Comparison of ENCODE assay signal across 13 mouse cellular contexts in the genomic region with DNA sequence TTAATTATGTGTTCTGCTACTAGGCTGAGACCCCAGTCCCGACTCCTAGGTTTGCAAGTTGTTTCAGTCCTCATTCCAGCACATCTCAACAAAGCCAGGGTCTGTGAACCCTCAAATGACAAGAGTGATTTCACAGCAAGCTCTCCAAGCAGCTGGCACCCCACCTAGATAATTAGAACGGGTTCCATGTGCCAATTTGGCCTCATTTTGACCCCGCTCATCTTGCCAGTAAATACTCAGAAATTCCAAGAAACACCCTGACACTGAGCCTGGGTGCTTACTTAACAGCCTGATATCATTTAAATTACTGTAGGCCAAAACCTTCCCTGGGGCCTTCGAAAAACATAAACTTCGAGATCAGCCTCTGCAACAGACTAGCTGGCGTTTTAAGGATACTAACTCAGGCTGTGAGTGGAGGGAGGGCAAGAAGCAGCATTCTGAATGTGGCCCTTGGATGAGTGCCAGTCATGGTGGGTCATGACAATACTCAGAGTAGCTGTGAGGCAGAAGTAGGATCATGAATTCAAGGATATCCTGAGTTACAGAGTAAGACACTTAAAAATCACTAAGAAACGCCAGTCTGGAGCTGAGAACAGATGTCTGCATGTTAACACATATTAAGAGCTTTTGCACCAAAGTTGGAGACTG. TPM values are rescaled to one million over a fixed set of nuclear protein-coding genes. Genes with fewer than 3 reads are reported as not detected.
DNase-seq lines count a peak whose midpoint lies in the region; ATAC-seq and TF ChIP-seq lines count a peak whose summit lies in the region.
"Had no signal": no experiment of that assay in that cellular context is flagged by ENCODE, and none has a peak within 500 bp of the region (broad histone marks: within the 10 kb centered on the region; RNA-seq: fewer than 3 reads in every experiment).

No protein-coding gene starts in this region.

- H3K27me3 ChIP-seq in forebrain, embryonic 15.5 days = no peaks in the 10 kb centered on the region
- H3K27me3 ChIP-seq in forebrain, embryonic 11.5 days (ENCODE audit: control insufficient read depth, insufficient read depth, low read length) = no peaks in the 10 kb centered on the region
- no peaks in the 10 kb centered on the region for H3K27me3 ChIP-seq in kidney, embryonic 14.5 days (ENCODE audit: control insufficient read depth, insufficient read depth, low read length)
- H3K27me3 ChIP-seq in hindbrain, embryonic 16.5 days (replicated peaks; ENCODE audit: control insufficient read depth, insufficient read depth, low read length) = no peaks in the 10 kb centered on the region
- H3K27me3 ChIP-seq in cerebellum, adult 2 months (ENCODE audit: control insufficient read depth, insufficient read depth, low read length) = no peaks in the 10 kb centered on the region
- H3K27me3 ChIP-seq: liver, embryonic 15.5 days had no signal

- no peak for TF ChIP-seq CTCF in cerebellum, adult 2 months (IDR thresholded peaks at IDR 0.05; ENCODE audit: borderline replicate concordance, insufficient read depth, low read depth, low read length)

- H3K9ac ChIP-seq in forebrain, embryonic 15.5 days (replicated peaks) = no peak overlapping the region
- H3K9ac ChIP-seq in forebrain, embryonic 11.5 days (ENCODE audit: low read length) = no peak overlapping the region
- H3K9ac ChIP-seq in kidney, embryonic 14.5 days (ENCODE audit: low read depth, low read length) = no peak overlapping the region
- H3K9ac ChIP-seq in hindbrain, embryonic 16.5 days (ENCODE audit: low read depth, low read length) = no peak overlapping the region
- H3K9ac ChIP-seq: liver, embryonic 15.5 days had no signal

- no peak for TF ChIP-seq POLR2A in cerebellum, adult 2 months (IDR thresholded peaks at IDR 0.05; ENCODE audit: borderline replicate concordance, insufficient read depth, low read length)

- H3K27ac ChIP-seq in forebrain, embryonic 15.5 days (replicated peaks) = peak overlapping the region; percentile 56
- no peak overlapping the region for H3K27ac ChIP-seq in forebrain, embryonic 11.5 days (ENCODE audit: low read depth, low read length)
- H3K27ac ChIP-seq in kidney, embryonic 14.5 days (ENCODE audit: low read depth, low read length) = peak overlapping the region; percentile 19; the same call in 1 of the 2 replicates
- peak overlapping the region; percentile 0; the same call in 1 of the 2 replicates for H3K27ac ChIP-seq in hindbrain, embryonic 16.5 days (ENCODE audit: low read depth, low read length)
- H3K27ac ChIP-seq in cerebellum, adult 2 months (ENCODE audit: insufficient read depth, low read length) = no peak overlapping the region
- H3K27ac ChIP-seq: liver, embryonic 15.5 days; midbrain, embryonic 10.5 days had no signal

- H3K4me3 ChIP-seq in forebrain, embryonic 15.5 days = no peak overlapping the region
- H3K4me3 ChIP-seq in forebrain, embryonic 11.5 days (ENCODE audit: low read depth, low read length) = no peak overlapping the region
- no peak overlapping the region for H3K4me3 ChIP-seq in kidney, embryonic 14.5 days (ENCODE audit: low read length)
- H3K4me3 ChIP-seq in hindbrain, embryonic 16.5 days (ENCODE audit: low read length) = no peak overlapping the region
- H3K4me3 ChIP-seq in cerebellum, adult 2 months (replicated peaks; ENCODE audit: insufficient read depth, low read depth, low read length) = no peak overlapping the region
- H3K4me3 ChIP-seq: liver, embryonic 15.5 days; midbrain, embryonic 10.5 days had no signal

- no peak for ATAC-seq in forebrain, embryonic 15.5 days (replicated peaks)
- ATAC-seq in forebrain, embryonic 11.5 days (replicated peaks; ENCODE audit: low FRiP score) = no peak
- no peak for ATAC-seq in kidney, embryonic 14.5 days (ENCODE audit: low FRiP score, low TSS enrichment)
- no peak for ATAC-seq in hindbrain, embryonic 16.5 days

- H3K4me1 ChIP-seq in forebrain, embryonic 15.5 days = peaks cover 36% of the 10 kb centered on the region
- peaks cover 11% of the 10 kb centered on the region; the same call in 1 of the 2 replicates for H3K4me1 ChIP-seq in forebrain, embryonic 11.5 days (replicated peaks; ENCODE audit: control insufficient read depth, insufficient read depth, low read length)
- peaks cover 11% of the 10 kb centered on the region; the same call in 1 of the 2 replicates for H3K4me1 ChIP-seq in kidney, embryonic 14.5 days (ENCODE audit: control insufficient read depth, insufficient read depth, low read length)
- H3K4me1 ChIP-seq in hindbrain, embryonic 16.5 days (ENCODE audit: control insufficient read depth, insufficient read depth, low read depth, low read length) = peaks cover 22% of the 10 kb centered on the region
- H3K4me1 ChIP-seq in cerebellum, adult 2 months (ENCODE audit: control insufficient read depth, insufficient read depth, low read length) = peaks cover 6% of the 10 kb centered on the region

- H3K4me2 ChIP-seq in forebrain, embryonic 15.5 days (replicated peaks) = no peak overlapping the region
- H3K4me2 ChIP-seq in forebrain, embryonic 11.5 days (ENCODE audit: low read depth, low read length, severe bottlenecking) = no peak overlapping the region
- H3K4me2 ChIP-seq in kidney, embryonic 14.5 days (replicated peaks; ENCODE audit: low read depth, low read length) = no peak overlapping the region
- no peak overlapping the region for H3K4me2 ChIP-seq in hindbrain, embryonic 16.5 days (ENCODE audit: low read length)
- H3K4me2 ChIP-seq: liver, embryonic 15.5 days had no signal

- 50% methylated on average over 7 of the region's 7 CpGs for WGBS in forebrain, embryonic 15.5 days
- WGBS in forebrain, embryonic 11.5 days = 79% methylated on average over 7 of the region's 7 CpGs
- 58% methylated on average over 7 of the region's 7 CpGs for WGBS in kidney, embryonic 14.5 days
- WGBS in hindbrain, embryonic 16.5 days = 56% methylated on average over 7 of the region's 7 CpGs
- 50% methylated on average over 7 of the region's 7 CpGs for WGBS in cerebellum, adult 2 months

- H3K36me3 ChIP-seq in forebrain, embryonic 15.5 days = peaks cover 19% of the 10 kb centered on the region
- peaks cover 3% of the 10 kb centered on the region; the same call in 1 of the 2 replicates for H3K36me3 ChIP-seq in forebrain, embryonic 11.5 days (ENCODE audit: control insufficient read depth, insufficient read depth, low read length)
- H3K36me3 ChIP-seq in kidney, embryonic 14.5 days (ENCODE audit: control insufficient read depth, insufficient read depth, low read length) = peaks cover 17% of the 10 kb centered on the region
- peaks cover 10% of the 10 kb centered on the region; the same call in 1 of the 2 replicates for H3K36me3 ChIP-seq in hindbrain, embryonic 16.5 days (ENCODE audit: control insufficient read depth, insufficient read depth, low read length)

- no peaks in the 10 kb centered on the region for H3K9me3 ChIP-seq in forebrain, embryonic 15.5 days
- no peaks in the 10 kb centered on the region for H3K9me3 ChIP-seq in forebrain, embryonic 11.5 days (ENCODE audit: control insufficient read depth, low read length)
- H3K9me3 ChIP-seq in kidney, embryonic 14.5 days (ENCODE audit: control insufficient read depth, low read length) = no peaks in the 10 kb centered on the region
- no peaks in the 10 kb centered on the region for H3K9me3 ChIP-seq in hindbrain, embryonic 16.5 days (ENCODE audit: control insufficient read depth, low read length)
- H3K9me3 ChIP-seq: liver, embryonic 15.5 days; midbrain, embryonic 10.5 days had no signal

- DNase-seq in forebrain, embryonic 11.5 days (ENCODE audit: low spot score) = no peak
- DNase-seq in kidney, adult 11 months = no peak
- peak; percentile 48 for DNase-seq in Muller cell, postnatal 12 days (ENCODE audit: inconsistent ontology term)
- no peak for DNase-seq in cerebellum, adult 2 months
- DNase-seq in layer of hippocampus, postnatal 10 days (ENCODE audit: low spot score in 2 of 2) = no peak
- DNase-seq: cerebellum, postnatal 36 days; layer of hippocampus, postnatal 36 days had no signal

RNA-seq across cellular contexts. Expression of gene Sidt2, which starts 3.1 kb away (rescaled TPM):
- 37.2 and 37.6 TPM in 2 replicates for polyA plus RNA-seq in forebrain, embryonic 15.5 days (2015; fragmentation: Nextera tagmentation; extraction: Ambion mirVana)
- 21.2 and 28.5 TPM in 2 replicates for polyA plus RNA-seq in forebrain, embryonic 11.5 days (2014; fragmentation: Nextera tagmentation; extraction: Ambion mirVana)
- polyA plus RNA-seq in kidney, embryonic 14.5 days (2014; fragmentation: Nextera tagmentation; extraction: Ambion mirVana) = 26.8 and 42.3 TPM in 2 replicates
- 51.2 and 52.0 TPM in 2 replicates for polyA plus RNA-seq in hindbrain, embryonic 16.5 days (2015; fragmentation: Nextera tagmentation; extraction: Ambion mirVana)
- 130 and 142 TPM in 2 replicates for polyA plus RNA-seq in cerebellum, adult 2 months (2012; rRNA removed)
- total RNA-seq in layer of hippocampus, postnatal 10 days (2021) = 100 to 1,000 TPM; 113 to 114 TPM

RNA-seq across cellular contexts. Expression of gene Tagln, which starts 22.3 kb away (rescaled TPM):
- 2.6 and 2.8 TPM in 2 replicates for polyA plus RNA-seq in forebrain, embryonic 15.5 days (2015; fragmentation: Nextera tagmentation; extraction: Ambion mirVana)
- polyA plus RNA-seq in forebrain, embryonic 11.5 days (2014; fragmentation: Nextera tagmentation; extraction: Ambion mirVana) = 22.0 and 26.5 TPM in 2 replicates
- polyA plus RNA-seq in kidney, embryonic 14.5 days (2014; fragmentation: Nextera tagmentation; extraction: Ambion mirVana) = 31.5 and 35.9 TPM in 2 replicates
- 7.1 and 8.5 TPM in 2 replicates for polyA plus RNA-seq in hindbrain, embryonic 16.5 days (2015; fragmentation: Nextera tagmentation; extraction: Ambion mirVana)
- polyA plus RNA-seq in cerebellum, adult 2 months (2012; rRNA removed) = 13.2 and 13.7 TPM in 2 replicates
- total RNA-seq in layer of hippocampus, postnatal 10 days (2021) = 10 to 100 TPM; 12.1 TPM
- total RNA-seq: granulocyte monocyte progenitor cell, adult 5-6 weeks had no signal

RNA-seq across cellular contexts. Expression of gene Rnf214, which starts 51.4 kb away (rescaled TPM):
- polyA plus RNA-seq in forebrain, embryonic 15.5 days (2015; fragmentation: Nextera tagmentation; extraction: Ambion mirVana) = 96.5 and 96.9 TPM in 2 replicates
- polyA plus RNA-seq in forebrain, embryonic 11.5 days (2014; fragmentation: Nextera tagmentation; extraction: Ambion mirVana) = 80.6 and 90.6 TPM in 2 replicates
- polyA plus RNA-seq in kidney, embryonic 14.5 days (2014; fragmentation: Nextera tagmentation; extraction: Ambion mirVana) = 54.0 and 74.3 TPM in 2 replicates
- 79.7 and 103 TPM in 2 replicates for polyA plus RNA-seq in hindbrain, embryonic 16.5 days (2015; fragmentation: Nextera tagmentation; extraction: Ambion mirVana)
- polyA plus RNA-seq in cerebellum, adult 2 months (2012; rRNA removed) = 45.8 and 47.4 TPM in 2 replicates
- 10 to 100 TPM; 69.2 to 70.6 TPM for total RNA-seq in layer of hippocampus, postnatal 10 days (2021)

RNA-seq across cellular contexts. Expression of gene Pcsk7, which starts 51.9 kb away (rescaled TPM):
- 25.6 and 26.7 TPM in 2 replicates for polyA plus RNA-seq in forebrain, embryonic 15.5 days (2015; fragmentation: Nextera tagmentation; extraction: Ambion mirVana)
- 17.9 and 18.8 TPM in 2 replicates for polyA plus RNA-seq in forebrain, embryonic 11.5 days (2014; fragmentation: Nextera tagmentation; extraction: Ambion mirVana)
- polyA plus RNA-seq in kidney, embryonic 14.5 days (2014; fragmentation: Nextera tagmentation; extraction: Ambion mirVana) = 7.8 and 16.2 TPM in 2 replicates
- polyA plus RNA-seq in hindbrain, embryonic 16.5 days (2015; fragmentation: Nextera tagmentation; extraction: Ambion mirVana) = 18.8 and 23.1 TPM in 2 replicates
- 32.6 and 33.3 TPM in 2 replicates for polyA plus RNA-seq in cerebellum, adult 2 months (2012; rRNA removed)
- 10 to 100 TPM; 26.1 to 31.0 TPM for total RNA-seq in layer of hippocampus, postnatal 10 days (2021)

RNA-seq across cellular contexts. Expression of gene Pafah1b2, which starts 54.3 kb away (rescaled TPM):
- 284 and 289 TPM in 2 replicates for polyA plus RNA-seq in forebrain, embryonic 15.5 days (2015; fragmentation: Nextera tagmentation; extraction: Ambion mirVana)
- polyA plus RNA-seq in forebrain, embryonic 11.5 days (2014; fragmentation: Nextera tagmentation; extraction: Ambion mirVana) = 274 and 277 TPM in 2 replicates
- 125 and 177 TPM in 2 replicates for polyA plus RNA-seq in kidney, embryonic 14.5 days (2014; fragmentation: Nextera tagmentation; extraction: Ambion mirVana)
- 263 and 279 TPM in 2 replicates for polyA plus RNA-seq in hindbrain, embryonic 16.5 days (2015; fragmentation: Nextera tagmentation; extraction: Ambion mirVana)
- 108 and 111 TPM in 2 replicates for polyA plus RNA-seq in cerebellum, adult 2 months (2012; rRNA removed)
- total RNA-seq in layer of hippocampus, postnatal 10 days (2021) = 100 to 1,000 TPM; 245 to 256 TPM

Comparison
In these comparisons a context has a peak if more than half of its experiments do, and no peak if none do; other contexts are left out.
1. H3K27ac ChIP-seq: peak in forebrain, embryonic 15.5 days (single experiment), kidney, embryonic 14.5 days (single experiment) and hindbrain, embryonic 16.5 days (single experiment); none in forebrain, embryonic 11.5 days (single experiment) and cerebellum, adult 2 months (single experiment).